ENCODE assay signal across 24 mouse cellular contexts in the genomic region with DNA sequence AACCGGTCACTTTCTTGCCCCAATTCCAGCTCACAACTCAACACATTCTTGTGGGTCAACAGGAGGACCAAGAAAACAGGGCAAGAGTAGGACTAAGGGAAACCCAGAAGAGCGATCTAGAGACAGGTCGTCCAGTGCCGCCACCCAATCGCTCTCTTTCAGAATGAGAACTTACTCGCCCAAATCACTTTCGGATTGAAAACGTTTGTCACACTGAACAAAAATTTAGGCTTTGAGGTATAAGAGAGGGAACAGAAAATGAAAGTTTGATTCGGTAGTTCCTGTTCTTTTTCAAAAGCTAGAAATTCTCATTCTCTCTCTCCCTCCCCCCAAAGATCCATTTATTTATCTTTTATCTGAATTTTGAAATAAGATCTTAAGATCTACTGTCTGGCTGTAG.
DNase-seq lines count a peak whose midpoint lies in the region; ATAC-seq and TF ChIP-seq lines count a peak whose summit lies in the region.
"Had no signal": no experiment of that assay in that cellular context is flagged by ENCODE, and none has a peak within 500 bp of the region (broad histone marks: within the 10 kb centered on the region; RNA-seq: fewer than 3 reads in every experiment).

No protein-coding gene starts in this region.

- H3K9me3 ChIP-seq in E14TG2a.4 (ENCODE audit: low read length) = no peaks in the 10 kb centered on the region
- no peaks in the 10 kb centered on the region for H3K9me3 ChIP-seq in hindbrain, embryonic 11.5 days (ENCODE audit: control insufficient read depth, low read length)
- H3K9me3 ChIP-seq: embryonic facial prominence, embryonic 12.5 days; forebrain, embryonic 12.5 days; heart, embryonic 13.5 days; hindbrain, embryonic 13.5 days had no signal

- H3K27ac ChIP-seq in hindbrain, embryonic 11.5 days (ENCODE audit: low read depth, low read length) = no peak overlapping the region
- H3K27ac ChIP-seq: embryonic facial prominence, embryonic 12.5 days; forebrain, embryonic 12.5 days; heart, embryonic 13.5 days; hindbrain, embryonic 13.5 days; hindbrain, postnatal 0 days had no signal

- peak overlapping the region; percentile 18 for H3K4me3 ChIP-seq in E14TG2a.4 (replicated peaks; ENCODE audit: low read length)
- H3K4me3 ChIP-seq in hindbrain, embryonic 11.5 days (ENCODE audit: low read depth, low read length) = no peak overlapping the region
- H3K4me3 ChIP-seq: embryonic facial prominence, embryonic 12.5 days; forebrain, embryonic 12.5 days; heart, embryonic 13.5 days; hindbrain, embryonic 13.5 days had no signal

- H3K4me2 ChIP-seq in hindbrain, embryonic 11.5 days (replicated peaks; ENCODE audit: low read depth, low read length) = no peak overlapping the region
- H3K4me2 ChIP-seq: embryonic facial prominence, embryonic 12.5 days; forebrain, embryonic 12.5 days; heart, embryonic 13.5 days; hindbrain, embryonic 13.5 days had no signal

- peaks cover 56% of the 10 kb centered on the region for H3K36me3 ChIP-seq in E14TG2a.4 (ENCODE audit: insufficient read depth, low read length)
- H3K36me3 ChIP-seq in hindbrain, embryonic 11.5 days (ENCODE audit: control insufficient read depth, insufficient read depth, low read length) = no peaks in the 10 kb centered on the region

- H3K27me3 ChIP-seq in E14TG2a.4 (ENCODE audit: insufficient read depth, low read length) = no peaks in the 10 kb centered on the region
- no peaks in the 10 kb centered on the region for H3K27me3 ChIP-seq in hindbrain, embryonic 11.5 days (ENCODE audit: control insufficient read depth, insufficient read depth, low read length)
- H3K27me3 ChIP-seq: embryonic facial prominence, embryonic 12.5 days; forebrain, embryonic 12.5 days; heart, embryonic 13.5 days; hindbrain, embryonic 13.5 days; Patski had no signal

- WGBS in hindbrain, embryonic 11.5 days = 97% methylated on average over 9 of the region's 9 CpGs

- ATAC-seq in granulocyte monocyte progenitor cell, adult 5-6 weeks (replicated peaks; ENCODE audit: poor library complexity, severe bottlenecking) = peak; percentile 52
- ATAC-seq in neutrophil, adult 5-6 weeks (ENCODE audit: extremely low read depth, insufficient number of reproducible peaks, low FRiP score, poor library complexity, severe bottlenecking) = peak; percentile 30; the same call in 1 of the 2 replicates
- ATAC-seq in hindbrain, embryonic 11.5 days (ENCODE audit: low FRiP score) = no peak
- ATAC-seq: forebrain, embryonic 16.5 days; hindbrain, postnatal 0 days; intestine, embryonic 16.5 days; Patski had no signal

- peak; percentile 5 for DNase-seq in CD4-positive helper T cell, adult 2 months (ENCODE audit: low read depth, low spot score)
- DNase-seq in hindbrain, embryonic 11.5 days (ENCODE audit: low spot score) = no peak
- DNase-seq in retina, postnatal 1 day = no peak
- DNase-seq in kidney, postnatal 4 days = no peak
- no peak for DNase-seq in cerebellum, postnatal 36 days
- DNase-seq: adrenal gland, adult 2 months; adrenal gland, postnatal 25 days; cerebellum, adult 18-20 months; cerebellum, adult 9-11 months; gastrocnemius, postnatal 14 days; heart, adult 11 months; heart, postnatal 4 days; kidney, adult 2 months had no signal

- H3K4me1 ChIP-seq in E14TG2a.4 (replicated peaks; ENCODE audit: low read depth, low read length) = peaks cover 84% of the 10 kb centered on the region
- H3K4me1 ChIP-seq in hindbrain, embryonic 11.5 days (replicated peaks; ENCODE audit: control insufficient read depth, insufficient read depth, low read length) = no peaks in the 10 kb centered on the region
- H3K4me1 ChIP-seq: forebrain, embryonic 12.5 days; hindbrain, embryonic 13.5 days had no signal

- TF ChIP-seq CTCF in E14TG2a.4 (conservative IDR thresholded peaks at IDR 0.05; ENCODE audit: low read length) = no peak

- no peak overlapping the region for H3K9ac ChIP-seq in hindbrain, embryonic 11.5 days (ENCODE audit: low read depth, low read length)
- H3K9ac ChIP-seq: embryonic facial prominence, embryonic 12.5 days; forebrain, embryonic 12.5 days; heart, embryonic 13.5 days; hindbrain, embryonic 13.5 days had no signal
